Mouse (Mus musculus): ENCODE results near the gene Hspa4l. TPM values are rescaled to one million over a fixed set of nuclear protein-coding genes. Genes with fewer than 3 reads are reported as not detected.
"Not testable (repeated sequence)": the region's sequence is repeated elsewhere in the genome, so short reads cannot be mapped to it uniquely, and the experiment has no call there.

Hspa4l gene
- polyA plus RNA-seq, 1 experiment, result 7.1 TPM

DNA sequence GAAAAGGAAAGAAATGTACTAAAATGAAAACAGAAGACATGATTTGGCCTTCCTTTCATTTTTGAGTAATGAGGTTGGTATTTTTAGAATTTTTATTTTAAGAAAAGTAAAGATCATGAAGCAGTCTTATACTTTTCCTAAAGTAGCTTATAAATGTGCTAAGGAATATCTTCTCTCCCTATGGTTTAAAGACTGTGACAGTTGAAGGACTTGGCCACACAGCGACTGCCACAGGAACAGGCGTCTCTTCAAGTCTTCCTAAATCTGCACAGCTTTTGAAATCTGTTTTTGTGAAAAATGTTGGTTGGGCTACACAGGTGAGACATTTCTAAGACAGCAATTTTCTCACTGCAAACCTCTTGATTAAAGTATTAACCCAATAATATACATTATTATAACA is 69.0 kb downstream of the Hspa4l start:
- DNase-seq (ENCODE audit: low spot score), result no peak

DNA sequence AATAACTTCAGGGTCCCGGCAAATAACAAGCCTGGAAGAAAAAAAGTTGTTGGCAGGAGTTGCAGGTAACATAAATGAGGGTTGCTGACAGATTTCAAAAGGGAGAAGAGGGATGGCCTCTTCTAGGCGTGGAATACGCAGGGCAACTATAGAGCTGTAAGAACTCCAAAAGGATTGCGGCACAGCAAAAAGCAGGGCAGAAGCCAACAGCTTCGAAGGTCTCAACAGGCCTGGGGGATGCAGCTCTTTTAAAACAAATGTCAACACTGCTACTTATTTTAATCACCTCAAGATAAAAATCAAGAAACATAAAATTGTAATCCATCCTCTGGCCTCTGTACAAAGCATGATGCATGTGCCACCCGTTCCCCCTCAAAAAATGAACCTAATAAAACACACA is 101.2 kb downstream of the Hspa4l start:
- DNase-seq (ENCODE audit: low spot score), result not testable (repeated sequence)

Other genes starting within 250 kb of the Hspa4l start
- 2.7 and 3.2 TPM in 2 replicates for gene Intu, start 213.2 kb upstream of the Hspa4l start, polyA plus RNA-seq (2012; rRNA removed)
- gene Slc25a31, start 35.6 kb upstream of the Hspa4l start, polyA plus RNA-seq (2012; rRNA removed), result 0.07 and 0.11 TPM in 2 replicates
- gene Plk4, start 55.5 kb downstream of the Hspa4l start, polyA plus RNA-seq (2012; rRNA removed), result 3.0 and 3.2 TPM in 2 replicates
- 9.3 and 9.8 TPM in 2 replicates for gene Mfsd8, start 102.4 kb downstream of the Hspa4l start, polyA plus RNA-seq (2012; rRNA removed)
- 5.1 and 5.5 TPM in 2 replicates for gene Abhd18, start 102.5 kb downstream of the Hspa4l start, polyA plus RNA-seq (2012; rRNA removed)
- gene 1700034I23Rik, start 158.0 kb downstream of the Hspa4l start, polyA plus RNA-seq (2012; rRNA removed), result 0.06 and 0.15 TPM in 2 replicates
- 25.2 and 25.7 TPM in 2 replicates for gene Larp1b, start 205.3 kb downstream of the Hspa4l start, polyA plus RNA-seq (2012; rRNA removed)